Mouse (Mus musculus) megakaryocyte, embryonic 14.5 days (primary cell): ENCODE results near the gene Rbm5.

ENCODE experiments used
- FLI1 ChIP-seq: IDR thresholded peaks from 2 replicates; pipeline ENCODE4 v1.6.1; 2012; ENCODE audit warnings: low read length, inconsistent platforms, mixed read lengths
- GATA1 ChIP-seq: IDR thresholded peaks from 3 replicates; pipeline ENCODE4 v1.6.1; 2012; ENCODE audit warnings: mixed read lengths, low read length, inconsistent platforms, borderline replicate concordance

GRCm38 (mm10) chr9:107746679-107747078 lies 24.1 kb downstream of the Rbm5 start:
- TF ChIP-seq GATA1: no peak
- no peak for TF ChIP-seq FLI1
